ENCODE assay signal across 19 mouse cellular contexts in the genomic region with DNA sequence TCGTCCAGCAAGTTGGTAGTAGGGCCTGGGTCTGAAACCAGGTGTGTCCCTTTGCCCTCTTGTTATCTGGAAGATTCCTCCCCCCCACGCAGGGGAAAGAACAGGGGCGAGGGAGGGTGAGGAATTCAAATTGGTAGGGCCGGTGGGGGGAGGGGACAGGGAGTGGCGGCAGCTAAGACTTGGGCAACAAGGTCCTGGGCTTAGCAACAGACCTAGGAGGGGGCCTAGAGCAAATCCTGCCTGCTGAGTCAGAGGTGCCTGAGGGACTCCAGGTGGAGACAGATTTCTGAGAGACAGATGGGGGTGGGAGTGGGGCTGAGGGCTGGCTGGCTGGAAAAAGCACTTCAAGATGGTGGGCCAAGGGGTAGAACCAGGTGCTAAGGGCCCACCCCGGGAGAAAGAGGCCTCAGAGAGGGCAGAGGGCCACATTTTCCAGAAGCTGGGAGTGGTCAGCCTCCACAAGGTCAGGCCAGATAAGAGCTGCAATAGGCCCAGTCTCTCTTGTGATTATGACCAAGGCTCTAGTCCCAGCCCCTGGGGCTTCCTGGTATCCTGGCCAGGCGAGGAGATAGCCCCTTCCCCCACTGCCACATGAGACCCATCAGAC. TPM values are rescaled to one million over a fixed set of nuclear protein-coding genes. Genes with fewer than 3 reads are reported as not detected.
DNase-seq lines count a peak whose midpoint lies in the region; ATAC-seq and TF ChIP-seq lines count a peak whose summit lies in the region.
"Had no signal": no experiment of that assay in that cellular context is flagged by ENCODE, and none has a peak within 500 bp of the region (broad histone marks: within the 10 kb centered on the region; RNA-seq: fewer than 3 reads in every experiment).

No protein-coding gene starts in this region.

- H3K4me3 ChIP-seq in forebrain, embryonic 10.5 days = no peak overlapping the region
- no peak overlapping the region for H3K4me3 ChIP-seq in forebrain, embryonic 16.5 days (replicated peaks; ENCODE audit: low read length)
- no peak overlapping the region for H3K4me3 ChIP-seq in liver, embryonic 11.5 days (ENCODE audit: low read depth, low read length)
- no peak overlapping the region for H3K4me3 ChIP-seq in gastrocnemius, adult 2 months
- H3K4me3 ChIP-seq: heart, adult 2 months; limb, embryonic 12.5 days; midbrain, embryonic 10.5 days; neural tube, embryonic 15.5 days had no signal

- no peak for ATAC-seq in forebrain, embryonic 16.5 days
- ATAC-seq in liver, embryonic 11.5 days (replicated peaks; ENCODE audit: low FRiP score) = peak; percentile 13; the same call in 1 of the 2 replicates
- ATAC-seq: inflammation-experienced regulatory T-cells, adult 6 months had no signal

- H3K9me3 ChIP-seq in forebrain, embryonic 10.5 days = no peaks in the 10 kb centered on the region; the same call in 1 of the 2 replicates
- H3K9me3 ChIP-seq in forebrain, embryonic 16.5 days (ENCODE audit: control insufficient read depth, low read length) = no peaks in the 10 kb centered on the region
- no peaks in the 10 kb centered on the region for H3K9me3 ChIP-seq in liver, embryonic 11.5 days (ENCODE audit: control insufficient read depth, low read length)
- H3K9me3 ChIP-seq: limb, embryonic 12.5 days; midbrain, embryonic 10.5 days; neural tube, embryonic 15.5 days had no signal

- no peaks in the 10 kb centered on the region for H3K36me3 ChIP-seq in forebrain, embryonic 10.5 days (replicated peaks)
- H3K36me3 ChIP-seq in forebrain, embryonic 16.5 days (ENCODE audit: control insufficient read depth, insufficient read depth) = no peaks in the 10 kb centered on the region
- no peaks in the 10 kb centered on the region for H3K36me3 ChIP-seq in liver, embryonic 11.5 days (ENCODE audit: control insufficient read depth, insufficient read depth, low read length)
- H3K36me3 ChIP-seq: limb, embryonic 12.5 days; midbrain, embryonic 10.5 days; neural tube, embryonic 15.5 days had no signal

- no peak overlapping the region for H3K9ac ChIP-seq in forebrain, embryonic 16.5 days (replicated peaks; ENCODE audit: low read depth, low read length)
- peak overlapping the region; percentile 22; the same call in 1 of the 2 replicates for H3K9ac ChIP-seq in liver, embryonic 11.5 days (ENCODE audit: low read depth, low read length)
- H3K9ac ChIP-seq: limb, embryonic 12.5 days; lung, embryonic 14.5 days; neural tube, embryonic 15.5 days had no signal

- H3K4me1 ChIP-seq in forebrain, embryonic 10.5 days = peaks cover 9% of the 10 kb centered on the region
- H3K4me1 ChIP-seq in forebrain, embryonic 16.5 days (replicated peaks; ENCODE audit: control insufficient read depth, insufficient read depth, low read length) = no peaks in the 10 kb centered on the region
- H3K4me1 ChIP-seq in liver, embryonic 11.5 days (replicated peaks; ENCODE audit: control insufficient read depth, insufficient read depth, low read length) = peaks cover 13% of the 10 kb centered on the region
- H3K4me1 ChIP-seq: neural tube, embryonic 15.5 days had no signal

- no peak for DNase-seq in forebrain, embryonic 10.5 days (ENCODE audit: extremely low spot score, low spot score)
- peak; percentile 50 for DNase-seq in 3T3-L1 (ENCODE audit: low read depth, low spot score)
- DNase-seq in R1 (ENCODE audit: low read depth, low spot score) = peak; percentile 98
- no peak for DNase-seq in liver, embryonic 11.5 days (ENCODE audit: low spot score)
- no peak for DNase-seq in gastrocnemius, adult 2 months
- DNase-seq in frontal cortex, postnatal 25 days (ENCODE audit: low spot score in 2 of 2) = no peak
- no peak for DNase-seq in heart, postnatal 14 days
- DNase-seq: cerebellum, adult 11-12 months; heart, adult 2 months; heart, postnatal 36 days; kidney, postnatal 25 days; lung, embryonic 14.5 days; right cerebral cortex, postnatal 4 days; thymus, postnatal 4 days had no signal

- 0 out of 2 replicates have a peak, but pooled peaks cover 4% of the 10 kb centered on the region for H3K27me3 ChIP-seq in forebrain, embryonic 10.5 days (ENCODE audit: poor library complexity, severe bottlenecking)
- no peaks in the 10 kb centered on the region for H3K27me3 ChIP-seq in forebrain, embryonic 16.5 days (replicated peaks; ENCODE audit: control insufficient read depth, insufficient read depth, low read length)
- H3K27me3 ChIP-seq in liver, embryonic 11.5 days (replicated peaks; ENCODE audit: control insufficient read depth, insufficient read depth, low read length) = 0 out of 2 replicates have a peak, but pooled peaks cover 2% of the 10 kb centered on the region
- H3K27me3 ChIP-seq: limb, embryonic 12.5 days; neural tube, embryonic 15.5 days had no signal

- H3K27ac ChIP-seq in forebrain, embryonic 10.5 days = peak overlapping the region; percentile 63
- no peak overlapping the region for H3K27ac ChIP-seq in forebrain, embryonic 16.5 days (ENCODE audit: low read length)
- peak overlapping the region; percentile 43; the same call in 1 of the 2 replicates for H3K27ac ChIP-seq in liver, embryonic 11.5 days (ENCODE audit: low read depth, low read length)
- no peak overlapping the region for H3K27ac ChIP-seq in gastrocnemius, adult 2 months
- H3K27ac ChIP-seq: heart, adult 2 months; limb, embryonic 12.5 days; midbrain, embryonic 10.5 days; neural tube, embryonic 15.5 days had no signal

- WGBS in forebrain, embryonic 10.5 days = 32% methylated on average over 7 of the region's 7 CpGs
- WGBS in forebrain, embryonic 16.5 days = 39% methylated on average over 7 of the region's 7 CpGs
- 19% methylated on average over 7 of the region's 7 CpGs for WGBS in liver, embryonic 11.5 days

- TF ChIP-seq CTCF in gastrocnemius, adult 2 months (IDR thresholded peaks at IDR 0.05) = no peak

- intact Hi-C loops in gastrocnemius, adult 2 months (cut with DNase I) = no loop called here
- intact Hi-C loops in heart, postnatal 14 days (cut with DNase I) = no loop called here

- H3K4me2 ChIP-seq in forebrain, embryonic 16.5 days (ENCODE audit: low read length) = no peak overlapping the region
- peak overlapping the region; percentile 21 for H3K4me2 ChIP-seq in liver, embryonic 11.5 days
- H3K4me2 ChIP-seq: limb, embryonic 12.5 days; lung, embryonic 14.5 days; neural tube, embryonic 15.5 days had no signal

RNA-seq across cellular contexts. Expression of gene Rimbp3, which starts 11.8 kb away (rescaled TPM):
- 1.2 and 1.6 TPM in 2 replicates for polyA plus RNA-seq in forebrain, embryonic 10.5 days (2016; fragmentation: Nextera tagmentation; extraction: Ambion mirVana)
- polyA plus RNA-seq in forebrain, embryonic 16.5 days (2015; fragmentation: Nextera tagmentation; extraction: Ambion mirVana) = 1.8 and 2.3 TPM in 2 replicates
- 0.18 and 0.45 TPM in 2 replicates for polyA plus RNA-seq in liver, embryonic 11.5 days (2014; fragmentation: Nextera tagmentation; extraction: Ambion mirVana)
- total RNA-seq in gastrocnemius, adult 2 months (2021) = under 1 TPM in 1 of 2 experiments, not detected in 1; 0.05 TPM
- total RNA-seq in heart, postnatal 14 days (2021) = under 1 TPM; 0.05 to 0.07 TPM

RNA-seq across cellular contexts. Expression of gene Hic2, which starts 13.1 kb away (rescaled TPM):
- 14.7 and 16.5 TPM in 2 replicates for polyA plus RNA-seq in forebrain, embryonic 10.5 days (2016; fragmentation: Nextera tagmentation; extraction: Ambion mirVana)
- 7.1 and 9.4 TPM in 2 replicates for polyA plus RNA-seq in forebrain, embryonic 16.5 days (2015; fragmentation: Nextera tagmentation; extraction: Ambion mirVana)
- 7.0 and 8.3 TPM in 2 replicates for polyA plus RNA-seq in liver, embryonic 11.5 days (2014; fragmentation: Nextera tagmentation; extraction: Ambion mirVana)
- 1 to 10 TPM; 1.1 to 1.8 TPM for total RNA-seq in gastrocnemius, adult 2 months (2021)
- total RNA-seq in heart, postnatal 14 days (2021) = 1 to 10 TPM; 1.8 to 2.1 TPM

RNA-seq across cellular contexts. Expression of gene Ube2l3, which starts 17.8 kb away (rescaled TPM):
- 436 and 440 TPM in 2 replicates for polyA plus RNA-seq in forebrain, embryonic 10.5 days (2016; fragmentation: Nextera tagmentation; extraction: Ambion mirVana)
- 298 and 325 TPM in 2 replicates for polyA plus RNA-seq in forebrain, embryonic 16.5 days (2015; fragmentation: Nextera tagmentation; extraction: Ambion mirVana)
- 369 and 377 TPM in 2 replicates for polyA plus RNA-seq in liver, embryonic 11.5 days (2014; fragmentation: Nextera tagmentation; extraction: Ambion mirVana)
- total RNA-seq in gastrocnemius, adult 2 months (2021) = 100 to 1,000 TPM; 143 to 150 TPM
- 100 to 1,000 TPM; 114 to 118 TPM for total RNA-seq in heart, postnatal 14 days (2021)

RNA-seq across cellular contexts. Expression of gene Tmem191c, which starts 55.6 kb away (rescaled TPM):
- polyA plus RNA-seq in forebrain, embryonic 10.5 days (2016; fragmentation: Nextera tagmentation; extraction: Ambion mirVana) = 7.8 and 8.8 TPM in 2 replicates
- 23.0 and 43.0 TPM in 2 replicates for polyA plus RNA-seq in forebrain, embryonic 16.5 days (2015; fragmentation: Nextera tagmentation; extraction: Ambion mirVana)
- polyA plus RNA-seq in liver, embryonic 11.5 days (2014; fragmentation: Nextera tagmentation; extraction: Ambion mirVana) = 5.0 and 7.7 TPM in 2 replicates
- total RNA-seq in gastrocnemius, adult 2 months (2021) = 1 to 10 TPM in 1 of 2 experiments, under 1 TPM in 1; 0.92 to 1.7 TPM
- total RNA-seq in heart, postnatal 14 days (2021) = 1 to 10 TPM; 2.7 to 3.9 TPM

Comparison
In these comparisons a context has a peak if more than half of its experiments do, and no peak if none do; other contexts are left out.
1. H3K27ac ChIP-seq: peak in forebrain, embryonic 10.5 days (single experiment) and liver, embryonic 11.5 days (single experiment); none in forebrain, embryonic 16.5 days (single experiment) and gastrocnemius, adult 2 months (single experiment).
2. DNase-seq: peak in 3T3-L1 (single experiment) and R1 (single experiment); none in forebrain, embryonic 10.5 days (single experiment), liver, embryonic 11.5 days (single experiment), gastrocnemius, adult 2 months (single experiment), frontal cortex, postnatal 25 days (0 of 2) and heart, postnatal 14 days (0 of 2).